Mouse (Mus musculus) brain, embryonic 14.5 days (tissue): ENCODE results near the gene Grin3a. TPM values are rescaled to one million over a fixed set of nuclear protein-coding genes. Genes with fewer than 3 reads are reported as not detected.

Experiments used
- DNase-seq: peaks from one replicate; pipeline ENCODE4 v3.0.0-alpha.2; 2011; ENCODE audit warnings: low read depth
- CTCF ChIP-seq: fragments of 200-500 bp; IDR thresholded peaks from 2 replicates; pipeline ENCODE4 v1.5.1; 2012; ENCODE audit warnings: inconsistent platforms, mild to moderate bottlenecking, moderate library complexity, borderline replicate concordance; ENCODE audit not compliant: insufficient read depth, insufficient read length; ENCODE audit errors: extremely low read depth
- POLR2A ChIP-seq: fragments of 200-500 bp; IDR thresholded peaks from 2 replicates; pipeline ENCODE4 v1.6.1; 2012; ENCODE audit warnings: mild to moderate bottlenecking, inconsistent platforms, borderline replicate concordance; ENCODE audit not compliant: poor library complexity, insufficient read depth, insufficient read length, severe bottlenecking; ENCODE audit errors: extremely low read depth
- polyA plus RNA-seq: library from polyadenylated mRNA; depleted of rRNA; stranded (reverse); fragments of >200 nt; gene quantifications from 2 replicates; pipeline ENCODE4 v1.2.3, GENCODE M21; 2012; rRNA removed

Gene Grin3a
- 7.7 and 18.1 TPM in 2 replicates for polyA plus RNA-seq

DNA sequence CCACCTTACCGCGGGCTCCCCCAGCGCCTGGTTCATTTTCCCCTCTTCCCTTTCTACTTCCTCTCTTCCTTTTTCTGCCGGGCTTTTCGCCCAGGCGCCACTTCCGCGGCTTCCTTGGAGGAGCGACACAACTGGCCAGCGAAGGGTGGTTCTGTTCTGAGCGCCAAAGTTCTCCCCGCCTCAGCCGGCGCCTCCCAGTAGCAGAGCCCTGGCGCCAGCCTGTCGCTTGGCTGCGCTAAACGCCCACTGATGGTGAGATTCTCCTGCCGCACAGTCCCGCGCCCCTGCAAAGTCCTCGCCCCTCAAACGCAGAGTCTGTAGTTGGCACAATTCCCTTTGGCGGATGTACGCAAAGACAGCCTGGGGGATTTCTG, at the start of gene Grin3a:
Grin3a (minus strand) TSS at position 133 of the 374 bp plus-strand sequence.
- peak; percentile 94 for DNase-seq
- peak; percentile 73 for TF ChIP-seq CTCF
- TF ChIP-seq POLR2A: no peak

DNA sequence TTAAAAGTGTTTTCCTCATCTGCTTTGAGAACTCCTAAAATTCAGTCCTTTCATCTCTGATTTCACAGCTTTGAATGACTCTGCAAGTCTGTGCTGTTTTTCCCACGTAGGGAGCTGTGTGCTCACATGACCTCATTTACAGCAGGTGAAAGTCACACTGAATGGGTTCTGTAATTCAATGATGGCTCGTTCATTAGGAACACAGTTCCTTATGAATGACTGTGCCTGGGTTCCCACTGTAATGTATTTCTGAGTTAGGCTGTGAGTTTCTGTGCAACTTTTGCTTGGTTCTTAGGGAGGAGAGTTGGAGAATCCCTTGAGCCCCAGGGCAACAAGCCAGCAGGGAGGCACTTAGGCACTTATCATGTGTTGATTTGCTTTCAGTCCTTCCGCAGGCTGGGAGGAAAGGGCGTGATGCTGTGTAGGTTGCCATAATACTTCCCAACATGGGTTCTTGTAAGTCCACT, 46.3 kb upstream of the Grin3a start:
- TF ChIP-seq CTCF: no peak
- TF ChIP-seq POLR2A: no peak
- peak; percentile 51 for DNase-seq

DNA sequence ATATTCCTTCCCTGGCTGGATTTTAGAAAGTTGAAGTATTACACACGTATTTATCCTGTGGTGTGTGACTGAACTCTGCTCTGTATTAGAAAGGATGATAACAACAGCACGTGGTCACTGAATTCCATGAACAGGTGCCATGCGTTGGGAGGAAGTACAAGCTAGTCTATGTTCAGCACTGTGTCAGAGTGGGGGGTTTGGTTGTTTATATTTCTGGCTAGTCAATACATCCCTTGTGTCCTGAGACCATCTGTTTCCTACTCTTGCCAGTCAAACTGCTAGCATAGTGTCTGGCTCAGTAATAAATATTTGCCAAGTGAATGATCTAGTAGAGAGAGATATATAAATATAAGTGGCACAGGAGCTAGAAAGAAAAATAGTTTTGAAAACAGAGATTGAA, 31.5 kb upstream of the Grin3a start:
- peak; percentile 25 for DNase-seq
- no peak for TF ChIP-seq POLR2A

DNA sequence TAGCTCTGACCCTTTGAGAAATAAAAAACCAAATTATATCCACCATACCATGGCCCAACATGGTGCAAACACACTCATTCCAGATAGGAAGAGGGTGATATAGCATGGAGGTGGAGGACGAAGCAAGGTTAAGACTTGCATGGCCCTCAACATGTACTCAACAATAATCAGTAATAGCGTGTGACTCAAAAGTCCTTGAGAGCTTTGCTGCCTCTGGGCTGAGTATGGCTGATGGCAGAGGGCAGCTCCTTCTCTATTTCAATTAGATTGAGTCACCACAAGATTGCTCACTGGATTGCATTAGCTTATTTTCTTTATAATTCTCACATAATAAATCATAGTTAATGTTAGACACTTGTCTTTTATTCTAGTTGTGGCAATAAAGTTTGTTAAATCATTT, 15.1 kb upstream of the Grin3a start:
- DNase-seq: no peak
- no peak for TF ChIP-seq CTCF
- no peak for TF ChIP-seq POLR2A

DNA sequence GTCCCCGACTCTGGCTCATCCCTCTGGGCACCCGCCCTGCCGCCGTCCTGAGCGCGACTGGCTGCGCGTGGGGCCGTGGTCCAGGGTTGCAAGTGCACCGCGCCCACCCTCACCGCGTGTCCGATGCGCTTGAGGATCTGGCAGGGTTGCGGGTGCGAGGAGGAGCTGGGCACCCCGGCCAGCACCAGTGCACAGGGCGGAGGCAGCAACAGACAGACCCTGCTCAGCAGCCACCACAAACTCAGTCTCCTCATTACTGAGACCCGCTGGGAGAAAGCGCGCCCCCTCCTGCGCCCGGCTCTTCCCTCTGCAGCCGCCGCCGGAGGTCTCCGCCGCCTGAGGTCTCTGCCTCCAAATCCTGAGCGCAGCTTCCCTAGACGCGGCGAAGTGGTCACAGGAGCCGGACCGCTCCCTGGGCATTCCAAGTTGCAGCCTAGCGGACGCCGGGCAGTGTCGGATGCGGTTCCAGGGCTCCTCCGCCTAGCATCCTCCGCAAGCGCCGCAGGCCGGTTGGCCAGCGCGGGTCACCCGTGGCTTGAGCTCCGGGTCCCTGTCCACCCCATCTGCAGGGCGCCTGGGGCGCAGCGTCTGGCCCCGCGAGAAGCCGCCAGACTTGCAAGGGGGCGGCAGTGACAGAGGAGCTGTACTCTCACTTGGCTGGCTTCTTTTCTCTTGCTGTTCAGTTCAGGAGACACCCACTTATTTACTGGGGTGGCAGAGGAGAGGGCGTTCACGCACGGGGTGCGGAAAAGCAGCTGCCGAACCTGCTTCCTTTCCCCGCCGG, 524 bp downstream of the Grin3a start:
- no peak for TF ChIP-seq POLR2A
- TF ChIP-seq CTCF: no peak
- DNase-seq: peak; percentile 61

DNA sequence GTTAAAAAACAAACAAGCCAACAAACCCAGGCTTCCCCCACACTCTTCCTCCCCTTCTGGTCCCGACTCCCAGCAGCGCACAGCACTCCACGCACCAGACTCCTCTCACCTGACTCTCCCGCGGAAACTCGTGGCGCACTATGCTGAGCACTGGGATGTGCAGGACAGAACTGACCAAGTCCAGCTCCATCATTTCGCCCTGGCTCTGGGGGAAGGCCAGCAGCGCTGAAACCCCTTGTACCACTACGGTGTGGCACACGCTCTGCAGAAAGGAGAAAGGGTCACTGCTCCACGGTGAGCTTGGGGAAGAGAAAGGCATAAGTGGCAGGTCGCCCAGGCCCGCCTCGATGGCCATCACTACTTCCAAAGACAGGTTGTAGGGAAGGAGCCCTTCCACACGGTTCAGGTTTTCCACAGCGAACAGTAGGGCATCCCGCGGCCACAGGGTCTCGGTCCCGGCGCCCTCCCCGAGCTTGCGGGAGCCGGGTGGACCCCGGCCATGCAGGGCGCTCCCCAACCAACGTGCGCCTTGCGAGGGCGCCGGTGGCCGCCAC, 1.2 kb downstream of the Grin3a start:
- peak; percentile 36 for DNase-seq
- no peak for TF ChIP-seq POLR2A
- no peak for TF ChIP-seq CTCF

DNA sequence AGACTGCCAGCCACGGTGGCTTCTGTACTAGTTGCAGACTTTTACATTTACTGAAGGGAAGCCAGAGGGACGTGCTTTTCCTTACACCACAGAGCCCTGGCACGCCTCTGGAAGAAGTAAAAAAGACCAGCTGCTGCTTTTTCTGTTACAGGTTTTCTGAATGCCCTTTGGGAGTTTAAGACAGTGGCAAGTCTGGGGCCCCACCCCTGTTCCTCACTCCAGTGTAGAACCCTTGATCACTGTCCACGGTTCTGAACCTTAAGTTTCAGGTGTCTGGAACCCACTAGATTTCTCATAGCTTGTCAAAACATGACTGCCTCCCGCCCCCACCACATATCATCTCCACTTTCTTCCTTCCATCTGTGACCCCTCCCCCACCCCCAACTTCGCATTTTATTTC, 1.8 kb downstream of the Grin3a start:
- TF ChIP-seq CTCF (no peak), POLR2A (no peak)
- DNase-seq: peak; percentile 31

DNA sequence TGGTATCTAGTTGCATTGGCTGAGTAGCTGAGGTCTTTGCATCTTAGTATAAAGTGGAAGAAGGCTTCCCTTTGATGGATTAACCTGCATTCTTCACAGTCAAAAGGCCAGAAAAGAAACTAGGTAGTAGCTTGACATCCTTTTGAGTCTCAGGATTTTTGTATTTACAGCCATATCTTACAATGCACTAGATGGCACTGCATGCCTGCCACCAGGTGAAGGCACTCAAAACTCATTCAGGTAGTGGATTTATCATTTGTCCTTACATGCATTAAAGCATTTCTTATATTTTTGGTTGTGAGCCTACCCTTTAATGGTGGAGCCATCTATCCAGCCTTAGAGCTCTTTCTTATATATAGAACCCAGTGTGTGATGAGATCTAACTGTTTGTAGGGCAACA, 13.5 kb downstream of the Grin3a start:
- no peak for TF ChIP-seq POLR2A
- TF ChIP-seq CTCF: no peak
- DNase-seq: no peak

DNA sequence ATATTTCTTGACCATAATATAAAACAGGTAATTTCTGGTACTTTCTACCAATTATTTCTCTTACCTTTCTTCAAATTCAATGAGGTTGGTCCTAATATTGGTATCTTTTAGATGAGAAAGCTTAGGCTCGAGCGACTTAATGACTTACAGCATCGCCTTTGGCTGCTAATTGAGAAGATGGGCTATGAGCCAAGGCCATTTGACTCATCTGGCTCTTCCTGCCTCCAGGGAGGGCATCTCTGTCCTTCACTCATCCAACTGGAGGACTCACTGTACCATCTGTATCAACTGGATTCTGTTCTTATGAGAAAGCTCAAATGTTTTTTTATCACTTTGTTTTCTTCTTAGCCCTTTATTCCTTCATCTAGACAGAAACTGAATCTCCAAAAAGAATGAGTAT, 31.7 kb downstream of the Grin3a start:
- TF ChIP-seq POLR2A (no peak), CTCF (no peak)
- DNase-seq: peak; percentile 20

DNA sequence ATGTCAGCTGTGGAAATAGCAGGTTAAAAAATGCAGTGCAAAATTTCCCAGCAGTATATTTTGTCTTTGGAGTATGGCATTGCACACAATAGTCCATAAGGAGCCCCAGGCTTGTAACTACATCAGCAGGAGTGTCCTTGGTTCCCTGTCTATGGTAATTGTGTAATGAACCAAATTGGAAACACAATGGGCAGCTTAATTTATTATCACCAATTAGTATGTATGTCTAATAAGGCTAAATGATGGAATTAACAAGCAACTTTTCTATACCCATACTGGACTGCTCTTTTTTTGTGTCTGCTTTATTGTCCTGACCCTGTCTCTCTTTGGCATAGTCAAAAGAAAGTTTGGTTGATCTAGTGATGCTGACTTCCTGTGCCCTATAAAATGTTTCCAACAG, 38.8 kb downstream of the Grin3a start:
- peak; percentile 19 for DNase-seq
- TF ChIP-seq CTCF: no peak
- no peak for TF ChIP-seq POLR2A

DNA sequence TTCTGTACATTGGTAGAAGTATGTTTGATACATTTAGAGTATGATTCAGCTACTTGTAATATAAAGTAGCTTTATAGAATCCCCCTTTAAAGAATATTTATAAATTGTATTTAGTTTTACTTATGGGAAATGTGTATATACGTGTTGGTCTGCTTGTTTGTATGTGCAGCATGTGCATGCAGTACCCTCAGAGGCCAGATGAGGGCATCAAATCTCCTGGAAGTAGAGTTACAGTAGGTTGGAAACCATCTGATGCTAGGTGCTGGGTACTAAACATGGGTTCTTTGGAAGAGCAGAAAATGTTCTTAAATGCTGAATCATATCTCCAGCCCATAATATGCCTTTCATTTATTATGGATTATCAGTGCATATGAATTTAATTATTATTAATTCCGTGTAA, 46.2 kb downstream of the Grin3a start:
- no peak for DNase-seq
- TF ChIP-seq POLR2A (no peak), CTCF (peak; percentile 14; the same call in 1 of the 2 replicates)

DNA sequence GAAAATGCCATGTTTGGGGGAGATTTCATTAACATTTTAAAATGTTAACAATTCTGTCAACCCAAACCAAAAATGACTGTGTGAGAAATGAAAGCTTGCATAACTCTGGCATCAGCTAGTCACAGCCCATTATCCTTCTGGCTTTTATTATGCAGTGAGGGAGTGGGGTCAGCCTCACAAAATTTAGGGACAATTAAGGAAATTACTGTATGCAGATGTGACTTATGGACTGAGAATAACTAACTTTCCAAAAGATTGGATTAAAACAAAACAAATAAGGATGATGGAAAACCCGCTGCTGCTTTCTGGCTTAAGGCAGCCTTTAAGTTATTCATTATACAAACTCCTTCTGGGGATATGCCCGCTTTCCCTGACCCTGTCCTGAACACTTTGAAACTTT, 56.6 kb downstream of the Grin3a start:
- no peak for TF ChIP-seq POLR2A
- no peak for DNase-seq
